Mouse (Mus musculus) midbrain, postnatal 0 days (tissue): ENCODE results near the gene L1td1. TPM values are rescaled to one million over a fixed set of nuclear protein-coding genes. Genes with fewer than 3 reads are reported as not detected.

Experiments
- ATAC-seq: fragments of 200-750 bp; cut with Nextera tagmentation; 2 replicates; pipeline ENCODE4 v1.8.0; 2017; ENCODE audit warnings: moderate number of reproducible peaks, mild to moderate bottlenecking, moderate TSS enrichment, moderate library complexity; ENCODE audit not compliant: low FRiP score
- DNase-seq: peaks from one replicate; pipeline ENCODE4 v3.0.0-alpha.2; 2015; ENCODE audit warnings: low spot score
- H3K27ac ChIP-seq: fragments of 300-500 bp; sonication (generic); 2 replicates; pipeline ENCODE4 v1.5.1; 2014; ENCODE audit warnings: low read depth, mild to moderate bottlenecking, low read length, mixed read lengths
- H3K27me3 ChIP-seq: fragments of 300-500 bp; sonication (generic); 2 replicates; pipeline ENCODE4 v1.6.1; 2014; ENCODE audit warnings: low read length, control low read depth, mixed read lengths; ENCODE audit not compliant: insufficient read depth
- H3K36me3 ChIP-seq: fragments of 300-500 bp; sonication (generic); 2 replicates; pipeline ENCODE4 v1.6.1; 2014; ENCODE audit warnings: low read length, control low read depth, mixed read lengths; ENCODE audit not compliant: insufficient read depth
- H3K4me1 ChIP-seq: fragments of 300-500 bp; sonication (generic); 2 replicates; pipeline ENCODE4 v1.6.1; 2014; ENCODE audit warnings: mild to moderate bottlenecking, control low read depth, antibody characterized with exemption, low read length, mixed read lengths; ENCODE audit not compliant: insufficient read depth
- H3K4me2 ChIP-seq: fragments of 300-500 bp; sonication (generic); 2 replicates; pipeline ENCODE4 v1.6.1; 2014; ENCODE audit warnings: low read depth, mild to moderate bottlenecking, low read length, mixed read lengths; ENCODE audit not compliant: poor library complexity, severe bottlenecking
- H3K4me3 ChIP-seq: fragments of 300-500 bp; sonication (generic); 2 replicates; pipeline ENCODE4 v1.5.1; 2014; ENCODE audit warnings: low read depth, mild to moderate bottlenecking, low read length, moderate library complexity
- H3K9ac ChIP-seq: fragments of 300-500 bp; sonication (generic); replicated peaks from 2 replicates; pipeline ENCODE4 v1.6.1; 2014; ENCODE audit warnings: mild to moderate bottlenecking, low read length, moderate library complexity, mixed read lengths; ENCODE audit not compliant: poor library complexity, severe bottlenecking
- H3K9me3 ChIP-seq: fragments of 300-500 bp; sonication (generic); 2 replicates; pipeline ENCODE4 v1.6.1; 2016; ENCODE audit warnings: low read length, control low read depth
- CTCF ChIP-seq: IDR thresholded peaks from 2 replicates; pipeline ENCODE4 v1.5.1; 2016; ENCODE audit warnings: antibody characterized with exemption, mild to moderate bottlenecking
- WGBS: fragments of 180-500 bp; shearing (Covaris S2); extraction: QIAGEN DNeasy Blood & Tissue Kit; methylation state at CpG from one replicate; pipeline ENCODE4 v1.1.7; 2014; 5-methylcytosine and 5-hydroxymethylcytosine counted together
- polyA plus RNA-seq: library from polyadenylated mRNA; unstranded; fragments of >200 nt; fragmentation: Nextera tagmentation; extraction: Ambion mirVana; gene quantifications from 2 replicates; pipeline ENCODE4 v1.2.1, GENCODE M21; 2015
- total RNA-seq: library from RNA; depleted of rRNA; stranded (reverse); fragments of >200 nt; gene quantifications from 2 replicates; pipeline ENCODE4 v1.2.3, GENCODE M21; 2014

L1td1 gene
- total and polyA plus RNA-seq, 2 experiments from 2014 or later = not detected

DNA sequence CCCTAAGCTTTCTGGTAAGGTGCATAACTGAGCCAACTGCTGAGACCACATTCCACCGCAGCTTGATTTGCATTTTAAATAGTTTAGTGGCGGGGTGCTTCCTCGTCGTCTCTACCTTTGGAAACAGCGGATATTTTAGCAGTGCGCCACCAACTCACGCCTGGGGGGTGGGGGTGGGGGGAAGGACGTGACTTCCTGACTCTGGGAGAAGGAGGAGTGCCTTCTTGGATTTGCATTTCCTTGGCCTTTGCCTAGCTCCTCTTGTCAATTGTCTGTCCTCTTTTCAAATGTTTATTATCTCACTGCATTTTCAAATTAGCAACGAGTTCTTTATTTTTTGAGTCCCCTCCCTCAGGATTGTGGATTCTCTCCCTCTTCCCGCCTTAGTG lies 1.4 kb downstream of the L1td1 start:
- Histone ChIP-seq H3K27ac (no peak overlapping the region), H3K4me2 (peak overlapping the region; percentile 48), H3K4me1 (peaks cover 4% of the 10 kb centered on the region), H3K27me3 (peaks cover 21% of the 10 kb centered on the region), H3K9ac (no peak overlapping the region), H3K4me3 (peak overlapping the region; percentile 14; the same call in 1 of the 2 replicates), H3K9me3 (no peaks in the 10 kb centered on the region), H3K36me3 (no peaks in the 10 kb centered on the region)
- no peak for TF ChIP-seq CTCF
- ATAC-seq (no peak), DNase-seq (no peak)
- WGBS = 3% methylated on average over 10 of the region's 10 CpGs

DNA sequence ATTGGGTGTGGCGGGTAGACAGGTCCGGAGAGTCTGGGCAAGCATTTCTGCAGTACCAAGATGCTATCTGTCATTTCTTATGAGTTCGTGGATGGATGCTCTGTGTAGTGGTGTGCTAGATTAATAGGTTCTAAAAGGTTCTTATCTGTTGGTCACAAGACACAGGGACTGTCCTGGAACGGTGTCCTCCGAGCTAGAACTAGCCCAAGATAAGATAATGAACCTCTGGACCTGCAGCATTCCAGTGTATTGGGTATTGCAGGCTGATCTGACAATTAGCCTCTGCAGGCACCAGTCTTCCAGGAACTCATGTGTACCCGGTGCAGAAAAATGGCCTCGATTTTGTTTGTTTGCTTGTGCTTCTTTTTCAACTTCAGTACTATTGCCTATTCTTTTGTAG lies 2.2 kb downstream of the L1td1 start:
- 74% methylated on average over 7 of the region's 7 CpGs for WGBS
- no peak for TF ChIP-seq CTCF
- H3K4me3 ChIP-seq = no peak overlapping the region
- H3K9me3 ChIP-seq = no peaks in the 10 kb centered on the region
- H3K27me3 ChIP-seq = peaks cover 21% of the 10 kb centered on the region
- no peaks in the 10 kb centered on the region for H3K36me3 ChIP-seq
- H3K4me2 ChIP-seq = no peak overlapping the region
- ATAC-seq (no peak), DNase-seq (no peak)
- no peak overlapping the region for H3K27ac ChIP-seq
- peaks cover 4% of the 10 kb centered on the region for H3K4me1 ChIP-seq
- no peak overlapping the region for H3K9ac ChIP-seq

DNA sequence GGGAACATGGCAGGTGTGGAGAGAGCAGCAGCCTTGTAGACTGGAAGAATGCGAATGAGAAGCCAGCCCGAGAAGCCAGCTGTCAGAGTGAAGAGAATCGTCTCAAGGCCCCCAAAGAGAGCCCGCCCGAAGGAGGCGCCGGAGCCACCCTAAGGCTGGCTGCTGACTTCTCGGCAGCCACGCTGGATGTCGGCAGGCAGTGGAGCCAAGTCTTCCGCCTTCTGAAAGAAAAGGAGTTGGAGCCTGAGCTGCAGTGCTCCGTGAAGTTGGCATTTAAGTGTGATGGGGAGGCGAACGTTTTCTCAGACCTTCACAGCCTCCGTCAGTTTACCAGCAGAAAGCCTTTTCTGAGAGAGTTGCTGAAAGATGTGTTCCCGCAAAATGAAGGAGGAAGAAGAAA lies 7.1 kb downstream of the L1td1 start:
- TF ChIP-seq CTCF = no peak
- H3K9ac ChIP-seq = no peak overlapping the region
- no peaks in the 10 kb centered on the region for H3K4me1 ChIP-seq
- no peak for DNase-seq
- 97% methylated on average over 16 of the region's 16 CpGs for WGBS
- no peak overlapping the region for H3K4me2 ChIP-seq
- no peaks in the 10 kb centered on the region for H3K36me3 ChIP-seq
- H3K9me3 ChIP-seq = no peaks in the 10 kb centered on the region
- H3K27me3 ChIP-seq = no peaks in the 10 kb centered on the region
- no peak overlapping the region for H3K4me3 ChIP-seq
- ATAC-seq = no peak
- H3K27ac ChIP-seq = no peak overlapping the region

DNA sequence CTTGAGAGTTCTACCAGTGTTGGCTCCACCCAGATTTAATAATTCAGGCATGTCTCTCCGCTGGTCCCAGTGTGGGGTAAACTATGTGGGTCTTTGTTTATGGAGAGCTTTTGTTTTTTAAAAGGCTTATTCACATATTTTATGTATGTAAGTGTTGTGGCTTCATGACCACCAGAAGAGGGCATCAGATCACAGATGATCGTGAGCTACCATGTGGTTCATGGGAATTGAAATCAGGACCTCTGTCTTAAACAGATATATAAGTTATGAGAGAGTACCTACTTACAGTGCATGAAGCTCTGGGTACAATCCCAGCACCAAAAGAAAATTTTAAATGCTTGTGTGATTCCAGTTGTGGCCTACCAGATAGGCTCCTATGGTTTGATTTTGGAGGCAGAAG lies 13.2 kb downstream of the L1td1 start:
- no peak overlapping the region for H3K27ac ChIP-seq
- DNase-seq (peak; percentile 59), ATAC-seq (no peak)
- H3K4me1 ChIP-seq = no peaks in the 10 kb centered on the region
- H3K4me2 ChIP-seq = no peak overlapping the region
- no peaks in the 10 kb centered on the region for H3K36me3 ChIP-seq
- WGBS = 32% methylated on average over 2 of the region's 2 CpGs
- H3K9ac ChIP-seq = no peak overlapping the region
- no peaks in the 10 kb centered on the region for H3K27me3 ChIP-seq
- H3K9me3 ChIP-seq = no peaks in the 10 kb centered on the region
- H3K4me3 ChIP-seq = no peak overlapping the region
- TF ChIP-seq CTCF = peak; percentile 79

DNA sequence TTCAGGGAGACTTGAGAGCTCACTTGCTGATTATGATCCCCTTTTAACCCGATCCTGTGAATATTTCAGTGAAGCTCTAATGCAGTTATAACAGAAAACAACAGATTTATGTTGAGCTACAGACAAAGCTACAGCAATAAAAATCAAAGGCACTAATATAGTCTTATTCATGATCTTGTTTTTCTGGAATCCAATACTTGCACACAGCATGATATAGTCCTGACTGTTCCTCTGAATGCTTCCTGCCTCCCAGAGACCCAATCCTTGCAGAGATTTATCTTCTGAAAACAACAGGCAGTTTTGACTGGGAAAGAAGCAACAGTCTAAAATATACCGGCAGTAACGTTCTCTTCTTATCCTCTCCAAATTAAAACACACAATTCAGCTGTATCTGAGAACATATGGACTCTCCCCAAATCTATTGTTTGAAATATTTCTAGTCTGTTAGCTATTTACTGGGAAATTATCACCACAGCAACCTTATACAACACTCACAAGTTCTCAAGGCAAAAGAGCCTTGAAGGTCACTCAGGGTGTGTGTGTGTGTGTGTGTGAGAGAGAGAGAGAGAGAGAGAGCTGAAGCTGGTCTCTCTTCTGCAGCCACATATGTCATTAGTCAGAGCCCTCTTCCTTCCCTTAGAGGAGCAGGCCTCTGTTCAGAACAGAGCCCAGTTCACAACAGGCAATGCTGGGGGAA lies 16.8 kb downstream of the L1td1 start:
- H3K4me3 ChIP-seq = no peak overlapping the region
- no peaks in the 10 kb centered on the region for H3K4me1 ChIP-seq
- no peak overlapping the region for H3K27ac ChIP-seq
- no peaks in the 10 kb centered on the region for H3K27me3 ChIP-seq
- DNase-seq = no peak
- no peak overlapping the region for H3K4me2 ChIP-seq
- no peak for TF ChIP-seq CTCF
- no peak for ATAC-seq
- no peak overlapping the region for H3K9ac ChIP-seq
- 61% methylated on average over 3 of the region's 3 CpGs for WGBS
- H3K36me3 ChIP-seq = no peaks in the 10 kb centered on the region
- no peaks in the 10 kb centered on the region for H3K9me3 ChIP-seq

DNA sequence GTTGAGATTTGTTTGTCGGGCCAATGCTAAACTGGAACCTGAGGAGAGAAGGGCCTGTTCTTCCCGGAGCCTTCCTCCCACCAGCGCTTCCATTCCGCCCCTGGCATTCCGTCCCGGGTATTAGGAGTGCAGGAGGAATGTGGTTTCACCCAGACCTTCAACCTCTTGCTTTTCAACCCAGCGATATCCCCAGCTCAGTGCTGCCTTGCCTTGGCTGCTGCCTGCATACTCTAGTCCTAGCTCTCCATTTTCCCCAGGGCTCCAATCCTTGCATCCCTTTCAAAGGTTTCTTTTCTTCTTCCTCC lies 17.3 kb downstream of the L1td1 start:
- Histone ChIP-seq H3K4me3 (no peak overlapping the region), H3K36me3 (no peaks in the 10 kb centered on the region), H3K27me3 (no peaks in the 10 kb centered on the region), H3K27ac (no peak overlapping the region), H3K4me2 (no peak overlapping the region), H3K4me1 (no peaks in the 10 kb centered on the region), H3K9ac (no peak overlapping the region), H3K9me3 (no peaks in the 10 kb centered on the region)
- DNase-seq = no peak
- no peak for ATAC-seq
- 31% methylated on average over 7 of the region's 7 CpGs for WGBS
- no peak for TF ChIP-seq CTCF
